Mouse (Mus musculus) left cerebral cortex, adult 8-10 months (tissue): ENCODE results near the gene Rassf1. TPM values are rescaled to one million over a fixed set of nuclear protein-coding genes. Genes with fewer than 3 reads are reported as not detected.
A peak's percentile ranks its signal among the peaks of the same experiment; 100 is the strongest.
"Not testable (repeated sequence)": the region's sequence is repeated elsewhere in the genome, so short reads cannot be mapped to it uniquely, and the experiment has no call there.

Source experiments
- DNase-seq, 2 experiments: peaks; one replicate each; pipeline ENCODE4 v3.0.0; 2022; ENCODE audit warnings: low spot score in 2 of 2
- total RNA-seq, 4 experiments: library from RNA; stranded (reverse); gene quantifications; 2 replicates each; pipeline ENCODE4 v1.2.4; 2022

Gene Rassf1
- total RNA-seq, 4 experiments from 2014 or later: 15.8 to 18.5 (median 16.9) TPM

GRCm38 (mm10) chr9:107555701-107556100 is 4.3 kb downstream of the Rassf1 start:
- DNase-seq: no peak

- DNase-seq: no peak
Observed at GRCm38 (mm10) chr9:107556346-107556745, 5.0 kb downstream of the Rassf1 start.

GRCm38 (mm10) chr9:107563029-107563581 is 11.8 kb downstream of the Rassf1 start, which contains the start of gene Tusc2:
Tusc2 (plus strand) TSS chr9:107563255.
- DNase-seq: peak; percentile 82 to 96

- DNase-seq: not testable (repeated sequence)
Observed at GRCm38 (mm10) chr9:107565556-107565955, 14.2 kb downstream of the Rassf1 start.

GRCm38 (mm10) chr9:107566041-107566709 is 14.8 kb downstream of the Rassf1 start:
- peak in 1 of 2 experiments; percentile 69 for DNase-seq

- no peak for DNase-seq
Observed at GRCm38 (mm10) chr9:107566855-107567254, 15.5 kb downstream of the Rassf1 start.

- DNase-seq: no peak
Observed at GRCm38 (mm10) chr9:107567702-107568319, 16.5 kb downstream of the Rassf1 start, which contains the start of gene Hyal2. Hyal2 (plus strand) TSS chr9:107567945.

- DNase-seq: peak; percentile 75 to 79
Observed at GRCm38 (mm10) chr9:107568331-107569261, 17.2 kb downstream of the Rassf1 start.

- no peak for DNase-seq
Observed at GRCm38 (mm10) chr9:107569270-107569669, 17.9 kb downstream of the Rassf1 start.

- no peak for DNase-seq
Observed at GRCm38 (mm10) chr9:107570016-107570415, 18.7 kb downstream of the Rassf1 start.

GRCm38 (mm10) chr9:107570845-107571244 is 19.5 kb downstream of the Rassf1 start:
- no peak for DNase-seq

- no peak for DNase-seq
Observed at GRCm38 (mm10) chr9:107571534-107572326, 20.4 kb downstream of the Rassf1 start.

GRCm38 (mm10) chr9:107572327-107572662 is 20.9 kb downstream of the Rassf1 start:
- no peak for DNase-seq

- not testable (repeated sequence) for DNase-seq
Observed at GRCm38 (mm10) chr9:107573774-107574173, 22.4 kb downstream of the Rassf1 start.

GRCm38 (mm10) chr9:107575579-107576356 is 24.4 kb downstream of the Rassf1 start:
- no peak for DNase-seq

GRCm38 (mm10) chr9:107576357-107577107 is 25.2 kb downstream of the Rassf1 start, which contains the start of gene Hyal1:
Hyal1 (plus strand) TSS chr9:107576927.
- DNase-seq: no peak

- DNase-seq: no peak
Observed at GRCm38 (mm10) chr9:107577871-107578270, 26.5 kb downstream of the Rassf1 start.

- no peak for DNase-seq
Observed at GRCm38 (mm10) chr9:107578587-107578986, 27.2 kb downstream of the Rassf1 start, which contains the start of gene Naa80. Naa80 (plus strand) TSS chr9:107578887.
